ENCODE assay signal across 8 mouse cellular contexts in the genomic region with DNA sequence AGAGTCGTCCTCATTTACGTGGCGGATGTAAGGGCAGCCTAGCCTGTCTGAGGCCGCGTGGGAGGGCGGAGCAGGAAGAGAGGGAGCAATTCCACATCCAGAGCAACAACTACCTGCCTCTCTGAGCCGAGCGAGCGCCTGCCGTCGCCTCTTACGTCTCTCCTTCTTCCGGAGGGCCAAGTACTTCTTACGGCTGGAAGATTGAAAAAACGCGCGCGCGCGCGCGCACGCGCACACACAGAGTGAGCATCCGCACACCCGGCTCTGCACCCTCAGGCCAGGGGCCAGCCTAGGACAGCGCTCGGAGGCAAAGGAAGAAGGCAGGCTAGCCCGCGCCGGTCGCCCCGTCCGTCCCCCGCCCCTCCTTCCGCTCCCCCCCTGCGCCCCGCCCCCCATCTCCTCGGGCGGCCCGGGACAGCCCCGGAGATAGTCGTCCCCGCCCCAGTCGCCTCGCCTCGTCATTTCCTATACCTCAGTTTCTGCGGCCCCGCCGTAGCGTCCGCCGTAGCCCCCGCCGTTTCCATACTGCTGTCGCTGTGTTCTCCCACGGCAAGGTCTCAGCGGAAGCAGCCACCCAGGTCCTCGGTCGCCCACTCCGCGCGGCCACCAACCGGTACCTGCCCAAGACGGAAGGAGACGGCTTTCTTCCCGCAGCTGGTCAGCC. TPM values are rescaled to one million over a fixed set of nuclear protein-coding genes. Genes with fewer than 3 reads are reported as not detected.
A peak's percentile ranks its signal among the peaks of the same experiment; 100 is the strongest.
DNase-seq lines count a peak whose midpoint lies in the region; ATAC-seq lines count a peak whose summit lies in the region.

No protein-coding gene starts in this region.

- H3K36me3 ChIP-seq in heart, embryonic 15.5 days, result peaks cover 8% of the 10 kb centered on the region; the same call in 1 of the 2 replicates

- ATAC-seq in erythroblast, adult 5-6 weeks (replicated peaks; ENCODE audit: low FRiP score, poor library complexity, severe bottlenecking), result peak; percentile 84
- ATAC-seq in heart, embryonic 15.5 days (replicated peaks; ENCODE audit: insufficient number of reproducible peaks, insufficient read depth, low FRiP score, low read depth), result peak; percentile 89

- H3K27me3 ChIP-seq in heart, embryonic 15.5 days, result no peaks in the 10 kb centered on the region

- H3K9ac ChIP-seq in heart, embryonic 15.5 days, result peak overlapping the region; percentile 79

- 17% methylated on average over 56 of the region's 67 CpGs for WGBS in heart, embryonic 15.5 days

- H3K9me3 ChIP-seq in heart, embryonic 15.5 days (replicated peaks), result no peaks in the 10 kb centered on the region

- H3K27ac ChIP-seq in brown adipose tissue, adult 24 weeks (replicated peaks; ENCODE audit: low read depth, low read length), result peak overlapping the region; percentile 100
- peak overlapping the region; percentile 98 for H3K27ac ChIP-seq in heart, embryonic 15.5 days

- H3K4me1 ChIP-seq in brown adipose tissue, adult 24 weeks (ENCODE audit: control insufficient read depth, insufficient read depth, insufficient read length, low read length), result peaks cover 2% of the 10 kb centered on the region; the same call in 1 of the 2 replicates
- H3K4me1 ChIP-seq in heart, embryonic 15.5 days (replicated peaks), result peaks cover 3% of the 10 kb centered on the region

- H3K4me3 ChIP-seq in brown adipose tissue, adult 24 weeks (ENCODE audit: insufficient read depth, low read depth, low read length), result peak overlapping the region; percentile 100
- peak overlapping the region; percentile 84 for H3K4me3 ChIP-seq in heart, embryonic 15.5 days

- DNase-seq in ES-CJ7 (ENCODE audit: low read depth, low spot score), result peak; percentile 72
- peak; percentile 57 to 86 for DNase-seq in kidney, postnatal 36 days
- peak; percentile 57 for DNase-seq in lung, postnatal 25 days (ENCODE audit: low spot score)
- DNase-seq in ovary, postnatal 14 days (ENCODE audit: low spot score), result peak; percentile 19
- DNase-seq in thymus, postnatal 10 days (ENCODE audit: low spot score in 2 of 2), result peak; percentile 51 to 63

- peak overlapping the region; percentile 63 for H3K4me2 ChIP-seq in heart, embryonic 15.5 days

RNA-seq across cellular contexts. Expression of gene Zrsr2, which starts 0.5 kb away (rescaled TPM):
- polyA plus RNA-seq in brown adipose tissue, adult 24 weeks (2012; ENCODE audit: insufficient read depth, insufficient read length, missing spikeins), result 16.7 and 21.7 TPM in 2 replicates
- total RNA-seq in erythroblast, adult 5-6 weeks (2015; ENCODE audit: low replicate concordance), result 4.8 and 22.4 TPM in 2 replicates
- 9.8 and 14.2 TPM in 2 replicates for total RNA-seq in erythroblast, adult 5-6 weeks (2017; ENCODE audit: low replicate concordance)
- 26.3 and 27.8 TPM in 2 replicates for polyA plus RNA-seq in heart, embryonic 15.5 days (2015; fragmentation: Nextera tagmentation; extraction: Ambion mirVana)

RNA-seq across cellular contexts. Expression of gene Ap1s2, which starts 49.1 kb away (rescaled TPM):
- 7.4 and 9.6 TPM in 2 replicates for polyA plus RNA-seq in brown adipose tissue, adult 24 weeks (2012; ENCODE audit: insufficient read depth, insufficient read length, missing spikeins)
- 45.4 and 45.5 TPM in 2 replicates for total RNA-seq in erythroblast, adult 5-6 weeks (2015; ENCODE audit: low replicate concordance)
- 18.4 and 20.2 TPM in 2 replicates for total RNA-seq in erythroblast, adult 5-6 weeks (2017; ENCODE audit: low replicate concordance)
- 16.4 and 18.7 TPM in 2 replicates for polyA plus RNA-seq in heart, embryonic 15.5 days (2015; fragmentation: Nextera tagmentation; extraction: Ambion mirVana)

Comparison
In these comparisons a context has a peak if more than half of its experiments do, and no peak if none do; other contexts are left out.
1. Peak in every context shown above with its lines: DNase-seq, ATAC-seq, H3K4me3 ChIP-seq and H3K27ac ChIP-seq.
2. DNase-seq: peak in every context shown above with its lines; median percentile 72 in ES-CJ7; 72 in kidney, postnatal 36 days; 57 in lung, postnatal 25 days; 57 in thymus, postnatal 10 days; 19 in ovary, postnatal 14 days.